Mouse (Mus musculus) kidney, adult 18-20 months (tissue): ENCODE measurements at regions not wholly inside any gene's neighbourhood (a gene's known extent, or its start where the extent isn't known, plus 50 kb on each side); places are given as distances from the start of the nearest gene placed in this dataset.
"Not testable (repeated sequence)": the region's sequence is repeated elsewhere in the genome, so short reads cannot be mapped to it uniquely, and the experiment has no call there.

Source experiments
- DNase-seq: peaks from one replicate; pipeline ENCODE4 v3.0.0; 2021

- DNase-seq, result no peak
Observed at GRCm38 (mm10) chr2:78416574-78417109, 451.3 kb upstream of the Ube2e3 start.

DNA sequence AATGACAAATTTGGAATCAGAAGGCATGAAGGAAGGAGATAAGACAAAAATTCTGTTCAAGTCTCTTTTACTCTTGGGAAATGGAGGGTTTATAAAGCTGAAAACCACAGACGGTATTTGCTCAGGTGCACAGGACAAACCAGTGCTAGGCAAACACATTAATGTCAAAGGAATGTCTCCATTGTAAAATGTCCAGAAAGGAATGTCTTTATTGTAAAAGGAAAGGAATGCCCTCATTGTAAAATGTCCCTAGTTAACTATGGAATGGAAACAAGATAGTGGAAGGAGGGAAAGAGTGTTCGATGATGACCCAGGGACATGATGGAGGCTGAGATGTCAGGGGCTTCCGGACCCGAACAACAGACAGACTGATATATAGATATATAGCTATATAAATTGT, 454.9 kb upstream of the Ube2e3 start:
- no peak for DNase-seq

DNA sequence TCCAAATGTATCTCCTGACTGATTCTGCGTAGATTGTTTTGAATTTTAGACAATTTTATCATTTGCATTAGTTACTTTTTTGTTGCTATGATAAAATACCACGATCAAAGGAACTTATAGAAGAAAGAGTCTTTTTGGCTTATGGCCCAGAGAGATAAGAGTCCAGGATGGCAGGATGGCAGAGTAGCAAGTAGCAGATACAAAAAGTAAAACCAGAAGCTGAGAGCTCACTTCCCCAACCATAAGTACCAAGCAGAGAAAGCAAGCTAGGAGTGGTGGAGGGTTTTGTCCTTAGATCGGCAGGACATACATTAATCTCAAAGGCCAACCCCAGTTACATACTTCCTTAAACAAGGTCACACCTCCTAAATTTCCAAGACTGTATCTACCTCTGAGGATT, 457.7 kb upstream of the Cwc22 start:
- DNase-seq, result no peak

GRCm38 (mm10) chr2:78399236-78399635, 453.1 kb upstream of the Cwc22 start:
- no peak for DNase-seq

DNA sequence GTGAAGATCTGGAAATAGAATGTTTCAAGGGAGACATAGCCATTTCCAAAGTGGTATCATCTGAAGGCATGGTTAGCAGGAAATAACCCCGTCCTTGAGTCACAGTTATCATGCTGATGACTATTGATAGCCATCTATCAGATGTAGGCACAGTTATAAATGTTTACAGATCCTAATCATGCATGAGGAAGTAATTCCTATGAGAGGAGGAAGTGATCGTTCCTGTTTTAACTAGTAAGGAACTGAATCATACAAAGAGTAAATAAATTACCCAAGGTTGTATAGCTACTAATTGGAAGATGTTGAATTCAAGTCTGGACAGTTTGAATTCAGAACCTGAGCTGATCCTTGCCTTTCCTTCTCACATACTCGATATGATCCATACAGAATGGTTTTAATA, 450.7 kb upstream of the Cwc22 start:
- DNase-seq, result no peak

DNA sequence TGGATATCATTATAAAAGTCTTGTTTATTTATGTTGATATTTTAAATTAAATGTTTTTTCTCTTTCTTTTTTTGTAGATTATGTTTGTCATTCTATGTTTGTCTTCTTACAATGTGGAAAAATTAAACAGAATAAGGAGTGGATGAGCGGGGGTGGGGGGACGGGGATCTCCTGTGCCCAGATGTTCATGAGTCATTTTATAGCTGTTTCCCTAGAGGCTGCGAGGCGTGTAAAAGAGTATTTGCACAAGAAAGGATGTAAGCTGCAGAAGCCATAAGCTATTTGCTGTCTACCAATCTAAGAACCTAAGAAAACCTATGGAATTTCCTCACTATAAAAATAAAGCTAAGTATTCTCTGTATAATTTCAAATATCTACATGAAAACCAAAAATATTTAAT, 446.9 kb upstream of the Cwc22 start:
- no peak for DNase-seq

GRCm38 (mm10) chr2:78392425-78392824, 446.2 kb upstream of the Cwc22 start:
- no peak for DNase-seq

DNA sequence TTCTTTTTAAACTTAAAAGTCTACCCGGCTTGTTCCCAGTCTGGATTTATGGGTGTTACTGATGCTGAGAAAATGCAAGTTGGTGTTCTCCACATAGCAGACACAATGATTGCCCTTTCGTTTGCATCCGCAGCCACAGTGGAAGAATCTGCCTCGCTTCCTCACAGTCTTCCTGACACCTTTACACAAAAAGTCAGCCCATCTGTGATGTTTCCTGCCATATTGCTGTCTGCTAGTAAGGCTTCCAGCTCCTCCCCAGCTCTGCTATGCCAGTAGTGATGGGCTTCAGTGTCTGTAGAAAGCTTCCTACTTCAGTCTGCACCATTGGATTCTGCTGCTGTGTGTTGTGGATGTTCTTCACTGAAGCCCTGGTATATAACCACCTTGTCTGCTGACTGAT, 441.8 kb upstream of the Cwc22 start:
- DNase-seq, result no peak

DNA sequence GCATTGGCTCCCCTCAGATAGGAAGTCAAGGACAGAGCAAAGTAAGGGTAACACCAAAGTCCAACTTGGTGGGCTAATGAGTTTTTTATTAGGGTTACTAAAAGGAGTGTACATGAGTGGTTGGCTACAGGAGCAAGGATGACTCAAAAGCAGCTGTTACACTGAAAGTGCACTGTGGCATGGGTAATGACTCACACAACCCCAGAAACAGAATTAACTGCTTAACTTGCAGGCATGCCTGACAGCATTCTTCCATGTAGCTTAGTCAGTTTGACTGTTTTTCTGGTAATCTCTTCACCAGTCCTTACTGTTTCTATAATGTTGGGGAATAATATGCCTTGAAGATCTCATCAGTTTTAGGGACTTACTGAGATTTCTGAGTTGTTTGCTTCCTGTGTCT, 435.1 kb upstream of the Cwc22 start:
- DNase-seq, result no peak

- no peak for DNase-seq
Observed at GRCm38 (mm10) chr2:78331736-78332475, 385.7 kb upstream of the Cwc22 start.

GRCm38 (mm10) chr2:78326091-78326490, 379.9 kb upstream of the Cwc22 start:
- no peak for DNase-seq

GRCm38 (mm10) chr2:78322216-78322965, 376.2 kb upstream of the Cwc22 start:
- no peak for DNase-seq

- no peak for DNase-seq
Observed at GRCm38 (mm10) chr2:78311766-78312491, 365.8 kb upstream of the Cwc22 start.

GRCm38 (mm10) chr2:78309361-78309760, 363.2 kb upstream of the Cwc22 start:
- DNase-seq, result no peak

DNA sequence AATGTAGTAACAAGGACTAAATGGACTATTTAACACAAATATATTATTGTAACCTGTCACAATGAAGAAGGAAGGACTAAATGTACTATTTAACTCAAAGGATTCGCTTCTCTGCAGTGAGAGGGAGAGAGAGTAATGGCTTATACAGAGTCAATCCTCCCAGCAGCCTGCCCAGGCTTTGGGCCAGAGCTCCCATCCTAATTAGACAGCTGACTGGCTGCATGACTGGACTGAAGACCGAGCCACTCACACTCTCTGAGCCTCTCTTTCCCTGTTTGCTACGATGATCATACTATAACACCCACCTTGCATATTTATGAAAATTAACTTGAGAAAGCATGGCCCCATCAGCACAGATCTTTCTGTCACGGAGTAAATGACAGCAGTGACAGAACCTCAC, 360.7 kb upstream of the Cwc22 start:
- no peak for DNase-seq

- no peak for DNase-seq
Observed at GRCm38 (mm10) chr2:78291665-78292064, 345.5 kb upstream of the Cwc22 start.

GRCm38 (mm10) chr2:78284806-78285205, 338.6 kb upstream of the Cwc22 start:
- DNase-seq, result no peak

DNA sequence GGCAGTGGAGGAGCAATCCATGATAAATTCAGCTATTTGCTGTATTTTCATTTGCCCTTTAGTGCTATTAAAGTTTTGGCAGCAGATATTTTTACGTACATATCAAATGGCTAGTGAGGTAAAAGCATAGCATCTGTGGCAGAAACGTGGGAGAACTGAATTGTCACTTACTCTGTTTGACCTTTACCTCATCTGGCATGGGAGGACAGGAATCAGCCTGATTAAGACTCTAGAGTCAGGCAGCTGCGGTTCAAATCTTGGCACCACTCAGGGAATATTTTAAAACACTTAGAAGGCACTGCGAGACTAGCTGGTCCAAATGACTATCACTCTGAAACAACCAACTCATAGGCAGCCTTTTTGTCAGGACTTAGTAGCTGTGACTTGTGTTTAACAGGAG, 337.4 kb upstream of the Cwc22 start:
- no peak for DNase-seq

DNA sequence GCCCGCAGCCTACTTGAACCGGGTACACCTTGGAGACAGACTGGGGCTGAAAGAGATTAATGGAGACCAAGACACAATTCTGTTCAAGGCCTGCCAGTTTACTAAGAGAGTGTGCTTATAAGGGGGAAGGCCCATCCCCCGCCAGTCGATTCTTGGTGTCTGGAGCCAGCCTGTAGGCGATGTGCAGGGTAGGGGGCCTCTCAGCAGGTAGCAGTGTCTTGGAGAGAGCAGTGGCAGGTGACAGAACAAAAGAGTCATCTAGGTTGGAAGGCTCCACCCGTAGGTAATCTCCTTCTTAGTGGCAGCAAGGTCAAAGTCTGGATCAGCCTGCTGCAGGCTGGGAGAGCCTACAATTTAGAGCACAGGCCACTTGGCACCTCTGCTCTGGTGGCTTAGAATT, 335.7 kb upstream of the Cwc22 start:
- not testable (repeated sequence) for DNase-seq

GRCm38 (mm10) chr2:78280219-78280915, 334.2 kb upstream of the Cwc22 start:
- no peak for DNase-seq

GRCm38 (mm10) chr2:78279382-78280056, 333.3 kb upstream of the Cwc22 start:
- DNase-seq, result no peak

GRCm38 (mm10) chr2:78278630-78279029, 332.5 kb upstream of the Cwc22 start:
- no peak for DNase-seq
